Mouse (Mus musculus): ENCODE data around the gene Mroh2a.

The Mroh2a gene

DNA sequence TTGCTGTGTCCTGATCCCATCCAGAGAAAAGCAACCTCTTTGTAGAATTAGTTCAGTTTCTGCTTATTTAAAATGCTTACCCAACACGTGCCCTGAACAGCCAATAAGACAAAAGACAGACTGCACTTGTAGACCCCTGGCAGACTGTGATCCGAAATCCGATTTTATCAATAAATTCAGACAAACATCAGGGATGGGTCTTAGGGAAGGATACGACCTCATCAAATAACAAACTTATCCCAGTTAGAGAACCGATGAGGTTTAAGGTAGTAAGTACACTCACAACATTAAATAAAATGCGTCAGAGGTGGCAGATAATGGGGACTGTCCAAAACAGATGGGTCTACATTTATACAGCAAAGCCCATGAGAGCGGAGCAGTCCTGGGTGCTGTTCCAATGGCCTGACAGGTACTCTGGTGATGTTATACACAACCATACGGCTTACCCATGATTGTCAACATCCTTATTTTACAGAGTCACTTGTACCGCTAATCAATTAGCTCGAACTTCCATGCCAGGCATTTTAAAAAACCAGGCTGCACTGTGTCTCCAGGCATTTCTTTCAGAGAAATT lies 49.8 kb downstream of the Mroh2a start:
- DNase-seq (ENCODE audit: low spot score): no peak

DNA sequence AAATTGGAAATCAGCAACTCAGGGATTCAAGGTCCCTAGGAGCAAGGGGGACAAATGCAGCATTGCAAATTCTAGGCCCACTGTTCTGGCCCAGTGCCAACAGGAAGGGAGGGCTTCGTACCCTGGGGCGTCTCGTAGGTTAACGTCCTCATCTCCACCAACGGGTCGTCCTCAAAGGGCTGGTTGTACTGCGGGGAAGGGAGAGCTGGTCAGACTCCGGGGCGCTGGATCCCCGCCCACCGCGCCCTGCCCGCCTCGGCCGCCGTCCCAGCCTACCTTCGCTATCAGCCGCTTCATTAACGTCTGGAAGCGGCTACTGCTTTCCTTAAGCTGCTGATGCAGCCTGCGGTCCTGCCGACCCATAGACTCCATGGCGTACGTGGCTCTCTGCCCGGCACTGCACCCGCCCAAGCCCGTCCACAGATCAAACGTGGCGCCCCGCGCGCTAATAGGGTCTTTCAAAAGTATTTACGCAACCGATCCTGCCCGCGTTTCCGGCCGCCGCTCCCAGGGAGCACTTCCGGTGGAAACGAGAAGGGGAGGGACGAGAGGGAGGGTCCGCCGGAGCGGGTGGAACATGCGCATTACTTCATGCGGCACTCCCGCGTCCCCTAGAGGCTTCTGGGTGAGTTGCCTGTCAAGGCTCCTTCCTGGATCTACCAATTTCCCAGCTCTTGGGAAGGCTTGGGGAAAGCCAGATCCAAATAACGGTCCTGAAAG lies 50.5 kb downstream of the Mroh2a start, which contains the start of the genes Hjurp and Trpm8:
Gene Hjurp (minus strand): TSS at position 536 of the 720 bp plus-strand sequence.
Gene Trpm8 (plus strand): TSS at position 564 of the 720 bp plus-strand sequence.
- peak; percentile 100 for DNase-seq (ENCODE audit: low spot score)

GRCm38 (mm10) chr1:88277818-88278511 lies 51.2 kb downstream of the Mroh2a start:
- peak; percentile 29 for DNase-seq (ENCODE audit: low spot score)

GRCm38 (mm10) chr1:88279111-88280005 lies 52.6 kb downstream of the Mroh2a start:
- peak; percentile 38 for DNase-seq (ENCODE audit: low spot score)

DNA sequence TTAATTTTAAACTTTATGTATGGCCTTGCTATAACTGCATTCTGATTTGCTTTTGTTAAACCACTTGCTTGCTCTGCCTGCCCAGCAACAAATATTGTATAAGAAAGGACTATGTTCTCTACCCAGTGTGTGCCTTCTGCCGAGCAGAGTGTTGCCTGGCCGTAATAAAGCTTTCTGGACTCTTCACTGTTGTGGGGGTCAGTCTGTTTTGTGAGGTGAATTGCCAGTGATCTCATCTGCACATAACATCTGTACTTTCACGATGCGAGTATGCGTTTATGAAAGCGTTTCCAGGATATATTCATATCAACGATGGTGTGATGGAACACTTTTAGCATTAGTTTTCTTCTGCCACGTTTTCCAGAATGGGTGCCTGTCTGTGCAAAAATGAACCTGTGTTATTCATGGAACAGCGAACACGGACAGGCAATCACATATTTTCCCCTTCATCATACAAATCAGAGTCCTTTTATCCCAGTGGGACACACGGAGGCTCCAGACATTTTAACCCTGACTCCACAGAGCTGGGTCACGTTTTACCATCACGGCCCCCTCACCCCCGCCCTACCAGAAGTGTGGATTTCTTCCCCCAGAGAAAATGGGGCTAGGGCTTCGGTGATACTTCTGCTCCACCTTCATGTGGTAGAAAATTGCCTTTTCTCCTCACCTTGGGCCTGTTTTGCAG lies 53.4 kb downstream of the Mroh2a start:
- DNase-seq (ENCODE audit: low spot score): no peak

- no peak for DNase-seq (ENCODE audit: low spot score)
Measured at GRCm38 (mm10) chr1:88282301-88282700, 55.5 kb downstream of the Mroh2a start.

- DNase-seq (ENCODE audit: low spot score): no peak
Measured at GRCm38 (mm10) chr1:88283376-88284227, 56.8 kb downstream of the Mroh2a start.

- no peak for DNase-seq (ENCODE audit: low spot score)
Measured at GRCm38 (mm10) chr1:88284228-88284945, 57.6 kb downstream of the Mroh2a start.

DNA sequence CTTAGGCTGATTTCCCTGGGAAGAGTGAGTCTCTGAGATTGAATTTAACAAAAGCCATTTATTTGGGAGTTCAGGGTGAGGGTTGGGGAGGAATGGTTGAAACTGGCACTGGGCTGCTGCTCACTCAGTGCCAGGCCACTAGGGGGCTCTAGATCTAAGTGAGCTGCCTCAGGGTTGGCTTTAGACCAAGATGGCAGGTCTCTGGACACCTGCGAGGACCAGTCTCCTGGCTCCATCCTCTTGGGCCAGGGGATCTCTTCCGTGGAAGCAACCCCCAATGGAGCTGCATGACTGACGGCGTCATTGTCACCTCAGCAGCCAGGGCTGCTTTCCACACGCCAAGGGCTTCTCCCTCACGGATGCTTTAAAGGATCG lies 58.1 kb downstream of the Mroh2a start:
- peak; percentile 43 for DNase-seq (ENCODE audit: low spot score)

DNA sequence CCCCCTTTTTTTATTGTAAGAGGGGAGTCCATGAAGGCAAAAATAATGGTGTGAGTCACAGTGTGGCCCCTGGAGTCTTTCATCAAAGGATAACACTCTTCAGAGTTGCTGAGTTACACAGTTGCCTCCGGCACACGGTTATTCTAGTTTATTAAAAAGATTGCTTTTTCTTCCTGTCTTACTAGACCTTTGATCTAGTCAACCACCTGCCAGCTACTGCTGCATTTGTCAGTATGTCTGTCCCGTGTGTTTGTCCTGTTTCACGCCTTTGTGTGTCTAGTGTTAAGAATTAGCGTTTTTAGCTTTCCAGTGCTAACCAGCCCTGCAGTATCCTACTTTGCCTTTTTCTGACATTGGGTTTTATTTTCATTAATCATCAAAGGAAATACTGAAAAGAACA lies 58.9 kb downstream of the Mroh2a start:
- no peak for DNase-seq (ENCODE audit: low spot score)

DNA sequence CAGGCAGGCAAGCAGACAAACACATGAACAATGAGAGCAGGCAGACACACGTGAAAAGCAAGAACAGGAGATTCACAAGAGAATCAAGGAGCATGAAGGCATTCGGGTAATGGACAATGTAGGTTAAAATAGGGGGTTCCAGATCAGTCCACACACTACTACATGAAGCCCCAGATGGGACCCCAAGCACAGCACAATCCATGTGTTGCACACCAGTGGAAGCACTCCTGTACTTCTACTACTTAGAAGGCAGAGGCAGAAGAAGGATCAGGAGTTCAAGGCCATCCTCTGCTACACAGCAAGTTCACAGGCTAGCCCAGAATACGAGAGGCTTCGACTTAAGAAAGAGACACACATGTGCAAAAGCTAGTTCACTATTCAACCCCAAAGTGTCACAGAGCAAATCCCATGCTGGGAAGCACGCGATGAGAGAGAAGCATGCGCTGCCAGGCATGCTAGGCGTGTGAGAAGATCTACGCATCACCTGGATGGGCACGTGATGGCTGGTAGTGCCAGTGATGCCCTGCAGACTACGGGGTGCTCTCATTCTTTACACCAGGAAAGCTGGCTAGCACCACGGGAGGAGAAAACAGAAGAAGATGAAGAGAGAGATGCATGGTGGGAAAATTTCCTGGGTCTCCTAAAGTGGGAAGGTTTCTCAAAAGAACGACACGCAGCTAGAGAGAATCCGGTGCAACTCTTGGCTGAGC lies 59.5 kb downstream of the Mroh2a start:
- DNase-seq (ENCODE audit: low spot score): no peak

GRCm38 (mm10) chr1:88286887-88287696 lies 60.3 kb downstream of the Mroh2a start:
- no peak for DNase-seq (ENCODE audit: low spot score)

GRCm38 (mm10) chr1:88287697-88287980 lies 60.9 kb downstream of the Mroh2a start:
- DNase-seq (ENCODE audit: low spot score): peak; percentile 88

DNA sequence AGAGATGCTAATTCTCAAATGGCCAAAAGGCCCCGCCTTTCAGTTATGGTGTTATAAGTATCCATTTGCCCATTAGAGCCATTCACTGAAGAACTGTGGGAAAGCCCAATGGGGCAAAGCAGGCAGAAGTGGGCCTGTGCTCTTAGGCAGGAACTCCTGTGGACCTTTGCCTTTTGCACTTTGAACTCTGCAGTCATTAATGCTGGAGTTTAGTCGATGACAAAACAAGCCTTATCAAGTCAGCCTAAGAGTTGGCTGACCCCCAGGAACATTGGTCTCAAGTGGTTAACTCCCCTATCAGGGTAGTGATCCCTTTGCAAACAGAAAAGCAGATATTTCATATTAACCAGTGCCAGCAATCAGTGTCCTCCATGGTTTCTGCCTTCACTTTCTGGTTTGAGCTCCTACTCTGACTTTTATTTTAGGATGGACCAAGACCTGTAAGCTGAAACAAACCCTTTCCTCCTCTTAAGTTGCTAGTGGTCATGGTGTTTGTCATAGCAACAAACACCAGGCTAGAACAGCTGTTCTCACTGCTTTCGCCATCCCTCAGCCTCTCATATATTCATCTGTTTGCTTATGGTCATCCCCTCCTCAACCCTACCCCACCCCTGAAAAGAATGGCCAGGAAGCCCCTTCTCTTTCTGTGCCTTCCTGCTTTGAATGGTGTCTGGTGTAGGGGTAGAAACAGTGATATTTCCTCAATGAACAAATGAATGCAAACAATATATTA lies 61.4 kb downstream of the Mroh2a start:
- DNase-seq (ENCODE audit: low spot score): no peak

- DNase-seq (ENCODE audit: low spot score): no peak
Measured at GRCm38 (mm10) chr1:88288789-88289127, 62.0 kb downstream of the Mroh2a start.

GRCm38 (mm10) chr1:88289152-88289551 lies 62.4 kb downstream of the Mroh2a start:
- peak; percentile 2 for DNase-seq (ENCODE audit: low spot score)

- DNase-seq (ENCODE audit: low spot score): peak; percentile 59
Measured at GRCm38 (mm10) chr1:88289917-88290316, 63.1 kb downstream of the Mroh2a start.

DNA sequence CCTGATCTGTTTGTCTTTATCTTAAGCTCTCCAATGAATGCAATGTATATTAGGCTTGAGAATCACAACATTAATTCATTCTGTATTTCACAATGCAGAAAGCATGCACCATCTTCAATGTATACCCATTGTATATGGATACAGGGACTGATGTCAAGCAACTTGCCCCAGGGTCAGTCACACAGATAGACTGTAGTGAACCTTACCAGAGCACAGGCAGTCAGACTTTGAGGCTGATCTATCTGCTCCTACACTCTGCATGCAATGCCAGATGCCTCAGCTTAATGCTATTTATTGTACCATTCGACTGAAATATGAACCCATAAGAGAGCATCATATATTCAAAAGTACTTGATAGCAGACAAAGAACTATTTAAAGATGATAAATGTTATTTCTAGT lies 63.7 kb downstream of the Mroh2a start:
- DNase-seq (ENCODE audit: low spot score): peak; percentile 2
